Mouse (Mus musculus) intestine, embryonic 16.5 days (tissue): ENCODE results near the gene Tigit. TPM values are rescaled to one million over a fixed set of nuclear protein-coding genes. Genes with fewer than 3 reads are reported as not detected.

Experiments used
- ATAC-seq: fragments of 200-750 bp; cut with Nextera tagmentation; 2 replicates; pipeline ENCODE4 v1.8.0; 2017; ENCODE audit warnings: moderate TSS enrichment, moderate library complexity
- H3K27ac ChIP-seq: fragments of 300-500 bp; sonication (generic); 2 replicates; pipeline ENCODE4 v1.5.1; 2014; ENCODE audit warnings: mild to moderate bottlenecking, low read length
- H3K27me3 ChIP-seq: fragments of 300-500 bp; sonication (generic); replicated peaks from 2 replicates; pipeline ENCODE4 v1.6.1; 2014; ENCODE audit warnings: low read length, control low read depth, mixed read lengths; ENCODE audit not compliant: control insufficient read depth, insufficient read depth
- H3K36me3 ChIP-seq: fragments of 300-500 bp; sonication (generic); 2 replicates; pipeline ENCODE4 v1.6.1; 2014; ENCODE audit warnings: low read length, control low read depth; ENCODE audit not compliant: control insufficient read depth, insufficient read depth
- H3K4me1 ChIP-seq: fragments of 300-500 bp; sonication (generic); 2 replicates; pipeline ENCODE4 v1.6.1; 2014; ENCODE audit warnings: low read length, control low read depth, mixed read lengths; ENCODE audit not compliant: control insufficient read depth, insufficient read depth
- H3K4me2 ChIP-seq: fragments of 300-500 bp; sonication (generic); 2 replicates; pipeline ENCODE4 v1.6.1; 2014; ENCODE audit warnings: low read depth, low read length, control low read depth
- H3K4me3 ChIP-seq: fragments of 300-500 bp; sonication (generic); 2 replicates; pipeline ENCODE4 v1.5.1; 2014; ENCODE audit warnings: mild to moderate bottlenecking, low read length
- H3K9ac ChIP-seq: fragments of 300-500 bp; sonication (generic); 2 replicates; pipeline ENCODE4 v1.6.1; 2014; ENCODE audit warnings: low read depth, low read length
- H3K9me3 ChIP-seq: fragments of 300-500 bp; sonication (generic); 2 replicates; pipeline ENCODE4 v1.6.1; 2016; ENCODE audit warnings: low read length, control low read depth; ENCODE audit not compliant: control insufficient read depth
- WGBS: fragments of 180-500 bp; shearing (Covaris S2); extraction: QIAGEN DNeasy Blood & Tissue Kit; methylation state at CpG from one replicate; pipeline ENCODE4 v1.1.7; 2014; 5-methylcytosine and 5-hydroxymethylcytosine counted together
- microRNA counts: library from miRNA; unstranded; fragments of <30 nt; microRNA quantifications from one replicate; lab custom pipeline; 2016
- microRNA-seq: library from miRNA; unstranded; fragments of <30 nt; microRNA quantifications from one replicate; pipeline ENCODE4, GENCODE M21; 2016
- polyA plus RNA-seq: library from polyadenylated mRNA; unstranded; fragments of >200 nt; fragmentation: Nextera tagmentation; extraction: Ambion mirVana; gene quantifications from 2 replicates; pipeline ENCODE4 v1.2.1, GENCODE M21; 2015

Tigit gene
- polyA plus RNA-seq, 1 experiment from 2014 or later: not detected

GRCm38 (mm10) chr16:43610375-43610774, 53.6 kb downstream of the Tigit start:
- H3K9ac ChIP-seq: no peak overlapping the region
- no peak overlapping the region for H3K4me2 ChIP-seq
- no peaks in the 10 kb centered on the region for H3K9me3 ChIP-seq
- H3K36me3 ChIP-seq: peaks cover 6% of the 10 kb centered on the region
- no peaks in the 10 kb centered on the region for H3K4me1 ChIP-seq
- ATAC-seq: no peak
- 92% methylated on average over 10 of the region's 10 CpGs for WGBS
- no peak overlapping the region for H3K27ac ChIP-seq
- H3K4me3 ChIP-seq: no peak overlapping the region
- H3K27me3 ChIP-seq: no peaks in the 10 kb centered on the region

- Histone ChIP-seq H3K27me3 (no peaks in the 10 kb centered on the region), H3K4me1 (no peaks in the 10 kb centered on the region), H3K9me3 (no peaks in the 10 kb centered on the region), H3K4me2 (no peak overlapping the region), H3K4me3 (no peak overlapping the region), H3K36me3 (peaks cover 6% of the 10 kb centered on the region), H3K27ac (no peak overlapping the region), H3K9ac (no peak overlapping the region)
- no peak for ATAC-seq
Observed at GRCm38 (mm10) chr16:43608066-43608465, 55.9 kb downstream of the Tigit start.

GRCm38 (mm10) chr16:43607086-43607485, 56.9 kb downstream of the Tigit start:
- no peak overlapping the region for H3K9ac ChIP-seq
- H3K27me3 ChIP-seq: no peaks in the 10 kb centered on the region
- ATAC-seq: no peak
- H3K4me3 ChIP-seq: no peak overlapping the region
- H3K4me2 ChIP-seq: no peak overlapping the region
- H3K9me3 ChIP-seq: no peaks in the 10 kb centered on the region
- H3K27ac ChIP-seq: no peak overlapping the region
- H3K36me3 ChIP-seq: peaks cover 6% of the 10 kb centered on the region
- no peaks in the 10 kb centered on the region for H3K4me1 ChIP-seq

- no peak for ATAC-seq
- Histone ChIP-seq H3K27ac (no peak overlapping the region), H3K4me1 (no peaks in the 10 kb centered on the region), H3K9me3 (no peaks in the 10 kb centered on the region), H3K4me3 (no peak overlapping the region), H3K36me3 (no peaks in the 10 kb centered on the region), H3K4me2 (no peak overlapping the region), H3K27me3 (no peaks in the 10 kb centered on the region), H3K9ac (no peak overlapping the region)
- 48% methylated on average over 4 of the region's 4 CpGs for WGBS
Observed at GRCm38 (mm10) chr16:43604399-43605013, 59.4 kb downstream of the Tigit start.

- Histone ChIP-seq H3K4me3 (no peak overlapping the region), H3K27ac (no peak overlapping the region), H3K9me3 (no peaks in the 10 kb centered on the region), H3K36me3 (no peaks in the 10 kb centered on the region), H3K27me3 (no peaks in the 10 kb centered on the region), H3K4me1 (no peaks in the 10 kb centered on the region), H3K4me2 (no peak overlapping the region), H3K9ac (no peak overlapping the region)
- 37% methylated on average over 9 of the region's 9 CpGs for WGBS
- no peak for ATAC-seq
Observed at GRCm38 (mm10) chr16:43603591-43604141, 60.3 kb downstream of the Tigit start.

GRCm38 (mm10) chr16:43602573-43602972, 61.4 kb downstream of the Tigit start:
- no peaks in the 10 kb centered on the region for H3K36me3 ChIP-seq
- no peak overlapping the region for H3K4me3 ChIP-seq
- no peaks in the 10 kb centered on the region for H3K9me3 ChIP-seq
- H3K4me1 ChIP-seq: no peaks in the 10 kb centered on the region
- no peak overlapping the region for H3K4me2 ChIP-seq
- WGBS: 74% methylated on average over 4 of the region's 4 CpGs
- H3K9ac ChIP-seq: no peak overlapping the region
- no peak overlapping the region for H3K27ac ChIP-seq
- H3K27me3 ChIP-seq: no peaks in the 10 kb centered on the region
- no peak for ATAC-seq

GRCm38 (mm10) chr16:43599707-43600106, 64.2 kb downstream of the Tigit start:
- Histone ChIP-seq H3K9me3 (no peaks in the 10 kb centered on the region), H3K4me1 (no peaks in the 10 kb centered on the region), H3K9ac (no peak overlapping the region), H3K4me2 (no peak overlapping the region), H3K36me3 (no peaks in the 10 kb centered on the region), H3K27me3 (no peaks in the 10 kb centered on the region), H3K4me3 (no peak overlapping the region), H3K27ac (no peak overlapping the region)
- WGBS: 81% methylated on average over 2 of the region's 2 CpGs
- ATAC-seq: no peak

MicroRNAs encoded within 50 kb of the gene (microRNA counts, 519-probe panel; counts per million panel counts)
- microRNA mmu-miR-568 (lab: Ali Mortazavi, UCI): 35.7 counts per million

Small RNA genes lying within 50 kb of the gene (microRNA-seq; reads per million reads assigned to microRNA genes)
- not detected for gene Mir568

Other genes starting within 250 kb of the Tigit start
- gene Drd3, start 89.9 kb upstream of the Tigit start, polyA plus RNA-seq: not detected in 2 replicates
- 9.9 and 11.7 TPM in 2 replicates for gene Ccdc191, start 225.7 kb upstream of the Tigit start, polyA plus RNA-seq